Mouse (Mus musculus) cortical plate, adult 2 months (tissue): Measurements from ENCODE around the gene Slc44a5. TPM values are rescaled to one million over a fixed set of nuclear protein-coding genes. Genes with fewer than 3 reads are reported as not detected.

Experiments used
- H3K27ac ChIP-seq: fragments of 200-500 bp; 2 replicates; pipeline ENCODE4 v1.5.1; 2012; ENCODE audit warnings: low read length, control low read depth, inconsistent platforms; ENCODE audit not compliant: insufficient read depth
- H3K4me1 ChIP-seq: fragments of 200-500 bp; 2 replicates; pipeline ENCODE4 v1.6.1; 2011; ENCODE audit warnings: low read length; ENCODE audit not compliant: control insufficient read depth, insufficient read depth
- H3K4me3 ChIP-seq: fragments of 200-500 bp; 2 replicates; pipeline ENCODE4 v1.5.1; 2011; ENCODE audit warnings: mild to moderate bottlenecking, low read length, control low read depth; ENCODE audit not compliant: insufficient read depth
- CTCF ChIP-seq: fragments of 200-500 bp; IDR thresholded peaks from 2 replicates; pipeline ENCODE4 v1.5.1; 2011; ENCODE audit warnings: mild to moderate bottlenecking, control low read depth, low read length; ENCODE audit not compliant: insufficient read depth; ENCODE audit errors: extremely low read depth
- POLR2A ChIP-seq: fragments of 200-500 bp; IDR thresholded peaks from 2 replicates; pipeline ENCODE4 v1.6.1; 2011; ENCODE audit warnings: mild to moderate bottlenecking, low read length, control low read depth; ENCODE audit not compliant: insufficient read depth; ENCODE audit errors: extremely low read depth
- polyA plus RNA-seq: library from polyadenylated mRNA; depleted of rRNA; stranded (reverse); fragments of >200 nt; gene quantifications from 2 replicates; pipeline ENCODE4 v1.2.3, GENCODE M21; 2012

The Slc44a5 gene
- polyA plus RNA-seq, 1 experiment, result 4.8 TPM

DNA sequence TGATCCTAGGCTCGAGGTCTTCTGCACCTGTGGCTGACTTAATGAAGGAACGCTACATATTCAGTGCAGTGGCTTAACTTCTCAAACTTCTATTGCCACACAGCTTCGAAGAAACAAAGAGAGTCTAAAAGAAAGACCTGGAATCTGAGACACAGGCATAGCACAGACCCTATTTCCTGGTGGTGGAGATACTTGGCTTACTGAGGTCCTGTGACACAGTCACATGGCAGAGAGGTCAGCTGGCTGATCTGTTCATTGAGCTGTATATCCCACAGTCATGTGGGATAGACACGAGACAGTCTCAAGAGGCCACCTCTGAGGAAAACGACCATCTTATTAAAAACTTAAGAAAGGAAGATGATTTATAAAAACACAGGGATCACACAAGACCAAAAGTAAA, 116.8 kb downstream of the Slc44a5 start:
- no peaks in the 10 kb centered on the region for H3K4me1 ChIP-seq
- H3K27ac ChIP-seq, result no peak overlapping the region
- TF ChIP-seq CTCF (no peak), POLR2A (no peak)
- no peak overlapping the region for H3K4me3 ChIP-seq

DNA sequence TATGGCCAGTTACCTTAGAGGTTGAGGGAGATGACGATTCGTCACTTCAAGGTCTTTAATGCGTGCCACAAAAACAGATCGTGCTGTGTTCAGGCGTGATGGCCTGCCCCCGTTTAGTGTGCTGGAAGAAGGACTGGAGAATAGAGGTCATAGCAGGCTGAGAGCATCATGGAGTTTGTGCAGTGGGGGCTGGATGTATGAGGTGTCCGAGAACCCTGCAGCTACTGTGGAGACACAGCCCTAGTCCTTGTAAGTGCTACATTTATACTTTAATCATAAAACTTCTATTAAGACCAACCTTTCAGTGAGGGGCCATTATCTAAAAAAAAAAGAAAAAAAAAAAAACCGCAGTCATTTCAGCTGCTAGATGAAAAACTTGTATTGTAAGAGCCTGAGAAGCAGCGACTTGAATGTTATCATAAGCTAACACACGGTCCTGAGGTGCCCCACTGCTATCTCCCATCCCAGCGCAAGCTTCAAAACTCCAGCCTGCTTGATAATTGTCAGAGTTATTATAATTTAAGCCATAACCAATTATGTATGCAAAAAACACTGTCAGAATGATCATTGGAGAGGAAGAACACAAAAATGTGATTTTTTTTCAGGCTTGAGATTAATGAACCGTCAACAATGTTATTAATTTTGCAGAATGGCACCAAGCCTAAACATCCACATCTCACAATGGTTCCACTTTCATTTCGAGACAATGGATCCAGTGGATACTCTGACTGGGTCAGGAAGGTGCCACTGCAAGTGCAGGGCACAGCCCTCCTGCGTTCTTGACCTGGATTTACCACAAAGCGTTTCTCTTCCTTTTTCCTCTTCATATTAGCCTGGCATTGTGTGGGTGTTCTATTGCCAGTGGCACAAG, 118.5 kb downstream of the Slc44a5 start:
- Histone ChIP-seq H3K4me3 (no peak overlapping the region), H3K4me1 (no peaks in the 10 kb centered on the region), H3K27ac (no peak overlapping the region)
- TF ChIP-seq CTCF, result no peak
- no peak for TF ChIP-seq POLR2A

DNA sequence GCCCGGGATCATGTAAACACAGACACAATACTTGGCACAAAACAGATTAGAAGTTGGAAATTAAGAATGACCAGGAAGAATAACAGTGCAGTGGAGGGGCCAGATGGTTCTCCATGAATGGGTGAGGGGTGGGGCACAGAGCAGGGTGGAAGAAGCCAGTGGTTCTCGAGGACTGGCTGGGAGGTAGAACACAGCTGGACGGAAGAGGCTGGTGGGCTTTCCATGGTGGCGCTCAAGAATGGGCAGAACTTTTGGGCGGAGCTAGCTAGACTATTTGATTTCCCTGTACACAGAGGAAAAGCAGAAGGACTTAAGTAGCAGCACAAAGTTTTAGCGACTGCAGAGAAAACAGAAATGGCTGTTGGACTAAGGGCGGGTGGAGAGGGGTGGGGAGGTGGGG, 119.2 kb downstream of the Slc44a5 start:
- H3K4me3 ChIP-seq, result no peak overlapping the region
- H3K4me1 ChIP-seq, result no peaks in the 10 kb centered on the region
- TF ChIP-seq POLR2A (no peak), CTCF (no peak)
- no peak overlapping the region for H3K27ac ChIP-seq

DNA sequence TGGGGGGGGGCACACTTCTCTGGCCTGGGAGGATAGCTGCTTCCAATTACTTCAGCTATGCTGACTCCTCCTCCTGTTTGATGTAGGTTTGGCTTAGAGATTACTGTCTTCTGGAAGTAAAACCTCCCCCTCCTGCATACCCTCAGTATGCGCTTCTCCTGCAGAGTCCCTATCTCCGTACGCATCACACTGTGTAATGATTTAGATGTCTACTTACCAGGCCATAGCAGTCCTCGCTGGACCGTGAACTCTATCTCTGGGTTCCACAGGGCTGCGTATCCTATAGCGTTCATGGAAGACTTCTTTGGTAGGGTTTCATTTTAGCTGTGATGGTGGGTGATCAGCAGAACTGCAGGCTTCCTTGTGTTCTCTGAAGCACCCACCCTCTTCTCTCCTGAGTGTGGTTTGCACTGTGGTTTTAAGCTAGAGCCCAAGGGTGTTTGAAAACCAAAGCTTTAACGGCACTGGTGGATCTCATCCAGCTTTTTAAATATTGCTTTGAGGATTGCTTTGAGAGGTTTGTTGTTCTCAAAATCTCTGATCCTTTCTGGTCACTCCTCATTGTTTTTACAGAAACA, 120.6 kb downstream of the Slc44a5 start:
- TF ChIP-seq POLR2A (no peak), CTCF (no peak)
- H3K4me3 ChIP-seq, result no peak overlapping the region
- H3K4me1 ChIP-seq, result no peaks in the 10 kb centered on the region
- H3K27ac ChIP-seq, result no peak overlapping the region

DNA sequence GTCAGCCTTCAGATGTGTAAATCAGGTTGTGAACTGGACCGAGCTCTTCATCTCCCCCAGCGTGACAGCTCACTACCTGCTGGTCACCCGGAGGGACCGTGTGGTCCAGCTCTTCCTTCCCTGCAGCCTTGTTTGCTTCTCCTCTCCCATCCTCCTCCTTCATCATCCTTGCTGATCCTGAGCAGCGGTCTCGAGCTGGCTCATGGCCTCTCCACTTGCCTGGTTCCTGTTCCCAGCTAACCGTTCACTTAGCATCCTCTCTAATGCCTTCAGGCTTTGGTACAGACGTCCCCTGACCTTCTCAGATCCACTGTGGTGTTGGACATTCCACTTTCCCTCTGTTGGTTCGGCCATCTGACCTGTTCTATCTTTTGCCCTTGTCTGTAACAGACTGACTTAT, 128.4 kb downstream of the Slc44a5 start:
- Histone ChIP-seq H3K4me3 (no peak overlapping the region), H3K27ac (no peak overlapping the region), H3K4me1 (no peaks in the 10 kb centered on the region)
- TF ChIP-seq POLR2A (no peak), CTCF (no peak)

DNA sequence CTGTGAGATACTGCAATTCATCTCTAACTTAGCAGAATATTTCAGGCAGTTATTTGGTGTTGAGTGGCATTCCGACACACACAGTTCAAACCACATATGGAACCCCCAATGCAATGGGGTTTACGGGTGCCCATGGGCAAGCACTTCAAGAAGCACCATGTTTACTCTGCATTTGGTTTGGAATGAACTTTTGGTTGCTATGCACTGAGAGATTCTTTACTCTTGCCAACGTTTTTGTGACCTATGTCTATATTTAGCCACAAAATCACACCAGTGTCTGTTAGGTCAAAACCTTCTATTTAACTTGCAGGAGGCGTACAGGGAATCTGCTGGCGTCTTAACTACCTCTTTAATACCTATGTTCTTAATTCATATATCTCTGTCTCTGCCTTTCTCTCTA, 137.3 kb downstream of the Slc44a5 start:
- no peak overlapping the region for H3K4me3 ChIP-seq
- no peaks in the 10 kb centered on the region for H3K4me1 ChIP-seq
- H3K27ac ChIP-seq, result no peak overlapping the region
- TF ChIP-seq CTCF (no peak), POLR2A (no peak)

DNA sequence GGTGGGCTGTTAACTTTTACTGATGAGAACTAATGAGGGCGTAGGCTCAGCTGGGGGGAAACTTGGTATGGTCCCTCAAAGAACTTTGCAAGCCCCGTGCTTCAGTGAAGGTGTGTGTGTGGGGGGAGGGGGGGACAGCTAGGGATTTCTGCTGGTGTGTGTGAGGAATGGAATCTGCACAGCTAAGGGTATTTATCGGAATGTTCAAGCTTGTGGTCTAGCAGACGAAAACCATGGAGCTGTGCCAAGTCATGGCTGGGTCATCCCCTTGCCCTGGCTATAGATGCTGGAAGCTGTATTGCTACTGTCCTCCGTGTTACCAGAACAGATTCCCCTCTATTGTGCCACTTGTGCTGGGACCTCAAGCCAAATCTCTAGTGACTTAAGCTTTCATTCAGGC, 138.0 kb downstream of the Slc44a5 start:
- Histone ChIP-seq H3K4me3 (no peak overlapping the region), H3K27ac (no peak overlapping the region), H3K4me1 (no peaks in the 10 kb centered on the region)
- TF ChIP-seq CTCF, result no peak
- TF ChIP-seq POLR2A, result no peak

DNA sequence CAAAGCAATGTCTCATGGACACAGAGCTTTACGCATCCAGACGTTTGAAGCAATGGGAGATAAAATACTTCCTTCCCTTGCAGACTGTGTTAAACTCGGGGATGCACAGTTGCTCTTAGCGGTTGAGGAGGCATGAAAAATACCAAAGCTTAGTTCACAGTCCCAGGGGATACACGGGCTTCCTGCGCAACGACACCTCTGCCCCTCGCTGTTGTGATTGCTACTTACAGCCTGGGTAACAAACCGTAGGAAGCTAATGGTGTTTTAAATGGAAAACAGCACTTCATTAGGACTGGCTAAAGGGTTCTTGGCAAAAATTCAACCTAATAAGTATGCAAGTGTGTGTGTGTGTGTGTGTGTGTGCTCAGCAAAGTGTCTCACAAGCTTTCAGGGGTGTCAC, 141.8 kb downstream of the Slc44a5 start:
- Histone ChIP-seq H3K27ac (no peak overlapping the region), H3K4me1 (no peaks in the 10 kb centered on the region), H3K4me3 (no peak overlapping the region)
- TF ChIP-seq CTCF (no peak), POLR2A (no peak)

DNA sequence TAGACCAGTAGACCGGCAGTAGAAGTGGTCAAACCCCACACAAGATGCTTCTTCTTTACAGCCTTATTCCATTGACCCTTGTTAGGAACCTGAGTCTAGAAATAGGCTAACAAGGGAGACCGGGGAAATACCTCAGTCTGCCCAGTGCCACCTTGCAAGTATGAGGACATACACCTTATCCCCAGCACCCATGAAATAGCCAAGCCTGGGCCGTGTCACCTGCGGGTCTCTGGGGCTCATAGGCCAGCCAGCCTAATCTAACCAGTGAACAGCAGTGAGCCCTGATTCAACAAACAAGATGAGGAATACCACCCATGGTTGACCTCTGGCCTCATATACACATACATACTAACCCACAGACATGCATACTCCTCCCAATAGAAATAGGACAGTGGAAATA, 142.2 kb downstream of the Slc44a5 start:
- Histone ChIP-seq H3K27ac (no peak overlapping the region), H3K4me3 (no peak overlapping the region), H3K4me1 (no peaks in the 10 kb centered on the region)
- no peak for TF ChIP-seq POLR2A

DNA sequence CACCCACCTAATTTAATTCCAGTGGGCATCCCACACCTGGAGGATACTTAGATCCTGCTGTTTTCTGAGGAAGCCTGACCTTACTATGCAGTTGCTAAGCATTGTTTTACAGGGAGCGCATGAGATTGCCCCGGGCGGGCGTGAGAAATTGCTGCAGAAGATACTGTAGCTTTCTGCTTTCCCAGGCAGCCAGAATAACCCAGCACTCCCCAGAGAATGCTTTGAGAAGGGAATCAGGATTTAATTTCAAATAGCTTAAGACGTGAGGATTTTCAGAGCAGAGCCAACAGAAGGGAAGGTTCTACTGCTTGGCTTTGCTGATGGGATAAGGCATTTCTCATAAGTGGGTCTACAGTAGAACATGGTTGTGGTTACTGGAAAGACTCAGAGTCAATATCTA, 142.8 kb downstream of the Slc44a5 start:
- no peak overlapping the region for H3K27ac ChIP-seq
- no peak for TF ChIP-seq CTCF
- TF ChIP-seq POLR2A, result no peak
- H3K4me3 ChIP-seq, result no peak overlapping the region
- H3K4me1 ChIP-seq, result no peaks in the 10 kb centered on the region
